Mouse (Mus musculus) forebrain, embryonic 11.5 days (tissue): ENCODE data around the gene Bend3. TPM values are rescaled to one million over a fixed set of nuclear protein-coding genes. Genes with fewer than 3 reads are reported as not detected.

Experiments
- ATAC-seq: fragments of 200-750 bp; cut with Nextera tagmentation; replicated peaks from 2 replicates; pipeline ENCODE4 v1.8.0; 2017; ENCODE audit warnings: moderate TSS enrichment; ENCODE audit not compliant: low FRiP score
- DNase-seq: peaks from one replicate; pipeline ENCODE4 v3.0.0-alpha.2; 2017; ENCODE audit warnings: low spot score
- H3K27ac ChIP-seq: fragments of 300-500 bp; sonication (generic); 2 replicates; pipeline ENCODE4 v1.5.1; 2014; ENCODE audit warnings: low read depth, low read length
- H3K27me3 ChIP-seq: fragments of 300-500 bp; sonication (generic); 2 replicates; pipeline ENCODE4 v1.6.1; 2014; ENCODE audit warnings: mild to moderate bottlenecking, low read length, mixed read lengths; ENCODE audit not compliant: control insufficient read depth, insufficient read depth
- H3K36me3 ChIP-seq: fragments of 300-500 bp; sonication (generic); 2 replicates; pipeline ENCODE4 v1.6.1; 2014; ENCODE audit warnings: mild to moderate bottlenecking, low read length, moderate library complexity, mixed read lengths; ENCODE audit not compliant: control insufficient read depth, insufficient read depth
- H3K4me1 ChIP-seq: fragments of 300-500 bp; sonication (generic); replicated peaks from 2 replicates; pipeline ENCODE4 v1.6.1; 2014; ENCODE audit warnings: low read length, mixed read lengths; ENCODE audit not compliant: control insufficient read depth, insufficient read depth
- H3K4me2 ChIP-seq: fragments of 300-500 bp; sonication (generic); 2 replicates; pipeline ENCODE4 v1.6.1; 2014; ENCODE audit warnings: low read depth, mild to moderate bottlenecking, low read length, moderate library complexity, mixed read lengths; ENCODE audit not compliant: severe bottlenecking
- H3K4me3 ChIP-seq: fragments of 300-500 bp; sonication (generic); 2 replicates; pipeline ENCODE4 v1.5.1; 2014; ENCODE audit warnings: low read depth, low read length
- H3K9ac ChIP-seq: fragments of 300-500 bp; sonication (generic); 2 replicates; pipeline ENCODE4 v1.6.1; 2014; ENCODE audit warnings: low read length
- H3K9me3 ChIP-seq: fragments of 300-500 bp; sonication (generic); 2 replicates; pipeline ENCODE4 v1.6.1; 2016; ENCODE audit warnings: low read length, mixed read lengths; ENCODE audit not compliant: control insufficient read depth
- WGBS: fragments of 180-500 bp; shearing (Covaris S2); extraction: QIAGEN DNeasy Blood & Tissue Kit; methylation state at CpG from one replicate; pipeline ENCODE4 v1.1.7; 2014; 5-methylcytosine and 5-hydroxymethylcytosine counted together
- polyA plus RNA-seq: library from polyadenylated mRNA; unstranded; fragments of >200 nt; fragmentation: Nextera tagmentation; extraction: Ambion mirVana; gene quantifications from 2 replicates; pipeline ENCODE4 v1.2.1, GENCODE M21; 2014

Bend3 gene
- polyA plus RNA-seq, 1 experiment from 2014 or later: 13.4 TPM

DNA sequence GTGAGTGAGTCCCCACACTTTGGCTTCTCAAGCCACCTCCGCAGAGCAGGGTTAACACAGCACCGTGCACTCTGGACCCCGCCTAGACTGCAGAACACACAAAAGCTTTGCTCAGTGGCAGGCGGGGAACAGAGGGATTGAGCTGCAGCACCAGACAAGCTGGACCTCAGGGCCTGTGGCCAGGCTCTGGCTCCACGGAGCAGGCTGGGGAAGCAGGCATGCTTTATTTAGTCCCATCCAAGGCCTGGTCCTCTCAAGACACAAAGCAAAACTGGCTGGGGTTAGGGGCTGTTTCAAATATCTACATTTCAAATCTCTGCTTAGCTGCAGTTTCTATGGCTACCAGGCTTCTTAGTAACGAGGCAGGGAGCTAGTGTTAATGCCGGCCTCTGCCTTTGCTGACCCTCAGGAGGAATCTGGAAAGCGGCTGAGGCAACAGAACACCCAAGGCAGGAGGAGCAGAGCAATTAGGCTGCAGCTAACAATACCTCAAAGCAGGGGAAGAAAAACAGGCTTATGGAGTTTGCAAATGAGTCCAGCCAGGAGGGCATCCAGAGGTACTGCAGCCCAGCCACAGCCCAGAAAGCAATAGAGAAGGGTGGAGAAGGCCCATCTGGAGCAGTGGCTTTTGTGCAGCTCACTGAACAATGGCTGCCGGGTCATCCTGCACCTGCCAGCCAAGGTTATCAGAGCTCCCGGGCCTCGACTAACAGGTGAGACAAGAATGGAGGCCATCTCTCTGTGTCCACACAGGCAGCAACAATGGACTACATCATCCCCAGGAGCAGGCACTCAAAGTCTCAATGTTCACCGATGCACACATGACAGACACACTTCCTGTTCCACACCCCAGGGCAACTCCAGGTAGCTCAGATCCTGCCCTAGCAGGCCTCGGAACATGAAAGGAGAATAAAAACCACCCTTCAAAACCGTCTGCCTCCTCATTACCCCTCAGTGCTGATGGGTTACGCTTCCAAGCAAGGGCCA lies 48.9 kb downstream of the Bend3 start:
- H3K27me3 ChIP-seq: no peaks in the 10 kb centered on the region
- ATAC-seq: peak; percentile 87
- 20% methylated on average over 15 of the region's 15 CpGs for WGBS
- H3K36me3 ChIP-seq: peaks cover 2% of the 10 kb centered on the region; the same call in 1 of the 2 replicates
- H3K9ac ChIP-seq: peak overlapping the region; percentile 55
- peak overlapping the region; percentile 88 for H3K27ac ChIP-seq
- H3K4me1 ChIP-seq: peaks cover 14% of the 10 kb centered on the region
- DNase-seq: peak; percentile 73
- H3K4me3 ChIP-seq: no peak overlapping the region
- peak overlapping the region; percentile 2; the same call in 1 of the 2 replicates for H3K4me2 ChIP-seq
- no peaks in the 10 kb centered on the region for H3K9me3 ChIP-seq

DNA sequence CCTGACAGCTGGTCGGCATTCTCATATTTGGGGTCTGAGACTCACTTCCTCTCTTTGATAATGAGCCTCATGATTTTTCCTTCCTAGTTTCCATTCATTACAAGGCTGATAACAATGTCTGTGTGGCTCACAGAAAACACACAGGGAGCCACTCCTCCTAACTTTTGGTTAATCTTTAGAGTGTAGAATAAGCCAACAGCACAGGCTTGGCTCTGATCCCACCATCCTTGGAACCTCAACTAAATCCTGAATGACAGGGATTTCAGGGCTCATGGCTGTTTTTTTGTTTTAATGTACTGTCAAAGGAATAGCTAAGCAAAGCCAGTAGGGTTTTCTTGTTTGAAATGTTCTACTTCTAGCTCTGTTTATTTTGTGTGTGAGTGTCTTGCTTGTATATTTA lies 55.8 kb downstream of the Bend3 start:
- H3K4me2 ChIP-seq: no peak overlapping the region
- H3K4me3 ChIP-seq: no peak overlapping the region
- no peaks in the 10 kb centered on the region for H3K9me3 ChIP-seq
- WGBS: 86% methylated on average over 1 of the region's 1 CpGs
- H3K36me3 ChIP-seq: no peaks in the 10 kb centered on the region; the same call in 1 of the 2 replicates
- no peaks in the 10 kb centered on the region for H3K27me3 ChIP-seq
- no peak overlapping the region for H3K27ac ChIP-seq
- DNase-seq (no peak), ATAC-seq (no peak)
- 0 out of 2 replicates have a peak, but pooled peaks cover 2% of the 10 kb centered on the region for H3K4me1 ChIP-seq
- no peak overlapping the region for H3K9ac ChIP-seq

DNA sequence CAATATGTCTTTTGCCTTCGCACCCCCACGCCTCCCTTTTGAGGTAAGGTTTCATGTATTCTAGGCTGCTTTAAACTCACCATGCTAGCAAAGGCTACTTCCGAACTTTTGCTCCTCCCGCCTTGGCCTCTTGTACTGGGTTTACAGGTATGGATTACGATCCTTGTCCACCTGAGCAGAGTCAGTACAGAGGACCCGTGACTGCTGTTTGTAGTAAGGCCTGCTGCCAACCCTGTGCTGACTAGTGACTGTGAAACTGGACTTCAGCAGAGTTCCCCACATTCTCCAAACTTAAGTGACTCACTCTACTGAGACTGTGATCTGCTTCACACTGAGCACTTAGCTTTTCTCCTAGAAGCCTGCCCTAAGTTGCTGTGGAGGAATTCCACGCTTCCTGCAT lies 59.0 kb downstream of the Bend3 start:
- Histone ChIP-seq H3K9me3 (no peaks in the 10 kb centered on the region), H3K4me2 (no peak overlapping the region), H3K36me3 (no peaks in the 10 kb centered on the region), H3K27me3 (no peaks in the 10 kb centered on the region), H3K9ac (no peak overlapping the region), H3K27ac (no peak overlapping the region), H3K4me1 (peaks cover 6% of the 10 kb centered on the region; the same call in 1 of the 2 replicates), H3K4me3 (no peak overlapping the region)
- WGBS: 90% methylated on average over 7 of the region's 7 CpGs
- ATAC-seq (no peak), DNase-seq (no peak)

- ATAC-seq (no peak), DNase-seq (no peak)
- no peak overlapping the region for H3K27ac ChIP-seq
- whole genome bisulfite sequencing: 91% methylated on average over 5 of the region's 5 CpGs
- no peaks in the 10 kb centered on the region for H3K27me3 ChIP-seq
- H3K36me3 ChIP-seq: no peaks in the 10 kb centered on the region
- H3K9me3 ChIP-seq: no peaks in the 10 kb centered on the region
- no peak overlapping the region for H3K4me3 ChIP-seq
- peaks cover 6% of the 10 kb centered on the region; the same call in 1 of the 2 replicates for H3K4me1 ChIP-seq
- no peak overlapping the region for H3K9ac ChIP-seq
- H3K4me2 ChIP-seq: no peak overlapping the region
Observed at GRCm38 (mm10) chr10:43538831-43539230, 60.2 kb downstream of the Bend3 start.

DNA sequence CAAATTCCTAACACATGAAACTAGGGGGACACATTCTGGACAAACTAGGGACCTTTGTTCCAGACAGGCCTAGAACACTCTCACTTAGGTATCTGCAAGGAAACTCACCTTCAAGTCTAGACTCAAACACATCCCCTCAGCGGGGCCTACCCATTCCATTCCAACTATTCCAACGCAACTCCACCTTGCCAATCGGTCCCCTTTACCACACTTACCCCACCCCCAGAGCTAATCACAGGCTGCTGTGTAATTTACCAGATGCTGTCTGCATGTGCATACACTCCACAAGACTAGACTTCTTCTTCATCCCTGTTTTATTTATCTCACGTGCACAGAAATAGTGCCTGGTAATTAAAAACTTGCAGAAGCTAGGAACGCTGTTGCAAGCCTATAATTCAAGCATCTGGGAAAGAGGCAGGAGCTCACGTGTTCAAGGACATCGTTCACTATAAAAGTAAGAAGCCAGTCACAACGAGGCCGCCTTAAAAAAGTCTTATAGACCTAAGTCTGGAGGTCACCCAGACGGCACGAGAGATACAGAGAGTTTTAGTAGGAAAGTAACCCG lies 61.2 kb downstream of the Bend3 start:
- Histone ChIP-seq H3K9me3 (no peaks in the 10 kb centered on the region), H3K4me3 (peak overlapping the region; percentile 84), H3K9ac (peak overlapping the region; percentile 83), H3K27me3 (no peaks in the 10 kb centered on the region), H3K27ac (no peak overlapping the region), H3K4me2 (peak overlapping the region; percentile 71), H3K36me3 (no peaks in the 10 kb centered on the region), H3K4me1 (peaks cover 6% of the 10 kb centered on the region; the same call in 1 of the 2 replicates)
- ATAC-seq (no peak), DNase-seq (no peak)
- 30% methylated on average over 12 of the region's 12 CpGs for WGBS

- no peaks in the 10 kb centered on the region for H3K36me3 ChIP-seq
- H3K9ac ChIP-seq: peak within 1 kb of the TSS; percentile 83
- no peaks in the 10 kb centered on the region for H3K27me3 ChIP-seq
- peaks cover 6% of the 10 kb centered on the region; the same call in 1 of the 2 replicates for H3K4me1 ChIP-seq
- H3K9me3 ChIP-seq: no peaks in the 10 kb centered on the region
- H3K27ac ChIP-seq: no peak within 1 kb of the TSS
- ATAC-seq: peak; percentile 99
- peak; percentile 98 for DNase-seq
- H3K4me3 ChIP-seq: peak within 1 kb of the TSS; percentile 84
- peak within 1 kb of the TSS; percentile 71 for H3K4me2 ChIP-seq
- under 1% methylated on average over 51 of the region's 56 CpGs for WGBS
Observed at GRCm38 (mm10) chr10:43540442-43541152, 62.0 kb downstream of the Bend3 start, which contains the start of gene 1700021F05Rik. Gene 1700021F05Rik, minus strand, starts transcription at chr10:43540994.

DNA sequence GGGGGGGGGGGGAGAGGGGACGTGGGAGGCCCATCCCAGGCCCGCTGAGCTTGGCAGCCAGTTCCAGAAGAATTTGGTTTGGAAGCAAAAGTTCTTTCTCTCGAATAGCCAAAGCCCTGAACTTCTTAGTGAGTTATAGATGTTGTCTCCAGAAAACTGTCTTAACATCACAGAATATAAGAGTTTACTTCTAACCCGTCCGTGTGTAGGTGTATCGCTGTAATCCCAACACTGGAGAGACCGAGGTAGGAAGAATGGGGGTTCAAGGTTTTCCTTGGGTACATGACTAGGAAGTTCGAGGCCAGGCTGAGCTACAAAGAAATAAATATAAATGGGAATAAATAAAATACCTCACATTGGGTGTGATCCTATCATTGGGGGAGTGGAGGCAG lies 62.5 kb downstream of the Bend3 start:
- no peaks in the 10 kb centered on the region for H3K9me3 ChIP-seq
- DNase-seq (no peak), ATAC-seq (0 out of 2 replicates have a peak, but pooled peaks have one; percentile 6)
- H3K4me3 ChIP-seq: peak overlapping the region; percentile 84; the same call in 1 of the 2 replicates
- WGBS: 50% methylated on average over 8 of the region's 8 CpGs
- H3K36me3 ChIP-seq: no peaks in the 10 kb centered on the region
- no peaks in the 10 kb centered on the region for H3K27me3 ChIP-seq
- H3K4me1 ChIP-seq: peaks cover 6% of the 10 kb centered on the region; the same call in 1 of the 2 replicates
- no peak overlapping the region for H3K27ac ChIP-seq
- H3K4me2 ChIP-seq: peak overlapping the region; percentile 24; the same call in 1 of the 2 replicates
- no peak overlapping the region; the same call in 1 of the 2 replicates for H3K9ac ChIP-seq

DNA sequence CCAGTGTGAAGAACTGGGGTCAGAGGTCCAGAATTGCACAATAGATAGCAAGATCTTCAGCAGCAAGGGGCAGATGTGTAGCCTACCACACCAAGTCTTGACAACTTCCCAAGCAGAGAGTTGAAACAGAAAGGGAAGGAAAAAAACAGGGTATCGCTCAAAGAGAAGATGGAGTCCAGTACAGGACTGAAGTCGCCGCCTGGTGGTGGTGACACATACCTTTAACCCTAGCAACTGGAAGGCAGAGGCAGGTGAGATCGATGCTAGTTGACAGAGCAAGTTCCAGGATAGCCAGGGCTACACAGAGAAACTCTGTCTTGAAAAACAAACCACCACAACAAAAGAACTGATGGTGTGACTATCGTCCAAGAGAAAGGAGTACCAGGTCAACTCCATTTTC lies 70.8 kb downstream of the Bend3 start:
- H3K4me1 ChIP-seq: no peaks in the 10 kb centered on the region
- H3K4me2 ChIP-seq: no peak overlapping the region
- no peaks in the 10 kb centered on the region for H3K36me3 ChIP-seq
- DNase-seq (no peak), ATAC-seq (no peak)
- H3K4me3 ChIP-seq: no peak overlapping the region
- no peaks in the 10 kb centered on the region; the same call in 1 of the 2 replicates for H3K9me3 ChIP-seq
- H3K27me3 ChIP-seq: no peaks in the 10 kb centered on the region
- no peak overlapping the region for H3K9ac ChIP-seq
- 57% methylated on average over 5 of the region's 5 CpGs for WGBS
- no peak overlapping the region for H3K27ac ChIP-seq
